Mouse (Mus musculus): ENCODE data around the gene Cdkl3.
"Not testable (repeated sequence)": the region's sequence is repeated elsewhere in the genome, so short reads cannot be mapped to it uniquely, and the experiment has no call there.

Gene Cdkl3

DNA sequence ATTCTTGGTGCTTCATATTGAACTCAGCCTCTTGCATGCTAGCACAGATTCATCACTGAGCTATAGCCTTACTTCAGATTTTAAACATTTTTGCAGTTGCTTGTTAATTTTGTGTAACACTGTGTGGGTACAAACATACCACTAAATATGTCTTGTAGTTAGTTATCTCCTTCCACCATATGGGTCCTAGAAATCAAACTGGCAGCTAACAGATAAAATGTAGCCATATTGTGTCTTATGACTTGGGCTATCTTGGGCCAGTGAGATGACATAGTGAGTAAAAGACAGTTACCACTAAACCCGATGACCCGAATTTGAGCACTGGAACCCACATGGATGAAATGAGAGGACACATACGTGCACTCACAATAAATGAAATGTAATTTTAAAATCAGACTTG, 111.5 kb downstream of the Cdkl3 start:
- in situ Hi-C loops (cut with MboI; ENCODE audit: low sequenced_read_pairs), result no loop called here

DNA sequence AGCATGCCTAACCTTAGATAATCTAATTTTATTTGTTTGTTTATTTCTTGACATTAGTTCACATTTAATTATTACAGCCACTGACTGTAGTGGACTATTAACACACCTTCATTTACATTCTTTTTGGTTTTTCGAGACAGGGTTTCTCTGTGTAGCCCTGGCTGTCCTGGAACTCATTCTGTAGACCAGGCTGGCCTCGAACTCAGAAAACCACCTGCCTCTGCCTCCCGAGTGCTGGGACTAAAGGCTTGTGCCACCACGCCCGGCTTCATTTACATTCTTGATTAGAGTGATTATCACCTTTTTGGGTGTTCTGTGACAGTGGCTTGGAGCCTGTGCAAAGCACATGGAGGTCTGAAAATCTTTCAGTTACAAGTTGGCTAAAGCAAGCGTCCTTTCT, 112.1 kb downstream of the Cdkl3 start:
- in situ Hi-C loops (cut with MboI; ENCODE audit: low sequenced_read_pairs), result not testable (repeated sequence)

DNA sequence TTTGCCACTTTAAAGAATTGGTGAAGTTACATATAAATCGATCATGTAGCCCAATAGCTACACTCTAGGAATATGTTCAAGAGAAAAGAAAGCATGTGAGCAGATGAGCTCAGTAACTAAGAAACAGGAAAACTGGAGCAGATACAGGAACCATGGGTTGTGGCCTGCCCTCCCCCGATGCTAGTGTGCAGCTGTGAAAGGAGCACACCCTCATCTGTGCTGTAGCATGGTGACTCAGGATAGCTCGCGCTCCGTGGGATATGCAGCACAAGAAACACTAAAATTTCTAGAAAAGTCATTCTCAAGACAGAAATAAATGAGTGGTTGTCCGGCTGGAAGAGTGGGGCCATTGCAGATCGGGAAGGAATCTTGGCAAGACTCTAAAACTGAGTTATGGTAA, 113.1 kb downstream of the Cdkl3 start:
- in situ Hi-C loops (cut with MboI; ENCODE audit: low sequenced_read_pairs), result no loop called here

DNA sequence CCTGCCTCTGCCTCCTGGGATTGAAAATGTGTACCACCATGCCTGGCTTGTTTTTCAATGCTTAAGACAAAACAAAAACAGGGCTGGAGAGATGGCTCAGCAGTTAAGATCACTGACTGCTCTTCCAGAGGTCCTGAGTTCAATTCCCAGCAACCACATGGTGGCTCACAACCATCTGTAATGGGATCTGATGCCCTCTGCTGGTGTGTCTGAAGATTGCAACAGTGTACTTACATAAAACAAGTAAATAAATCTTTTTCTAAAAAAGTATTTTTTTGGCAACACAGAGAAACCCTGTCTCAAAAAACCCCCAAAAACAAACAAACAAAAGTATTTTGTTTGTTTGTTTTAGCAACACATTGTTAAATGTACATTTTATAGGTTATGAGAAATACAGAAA, 116.4 kb downstream of the Cdkl3 start:
- in situ Hi-C loops (cut with MboI; ENCODE audit: low sequenced_read_pairs), result not testable (repeated sequence)

DNA sequence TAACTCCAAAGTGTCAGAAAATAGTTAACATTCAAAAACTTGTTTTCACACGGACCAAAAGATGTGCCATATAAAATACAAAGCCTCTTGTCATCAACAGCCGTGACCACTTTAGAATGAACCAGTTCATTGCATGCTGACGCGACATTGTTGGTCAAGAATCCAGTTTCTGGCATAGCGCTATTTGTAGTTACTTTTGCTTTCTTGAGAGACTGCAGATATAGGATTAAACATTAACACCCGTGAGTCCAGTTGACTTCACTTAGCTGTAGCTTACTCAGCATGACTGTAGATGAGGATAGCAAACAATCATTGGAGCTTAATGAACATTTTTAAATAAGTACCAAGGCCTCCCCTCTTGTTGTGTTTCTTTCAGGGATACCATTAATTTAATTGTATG, 118.0 kb downstream of the Cdkl3 start:
- in situ Hi-C loops (cut with MboI; ENCODE audit: low sequenced_read_pairs), result no loop called here

DNA sequence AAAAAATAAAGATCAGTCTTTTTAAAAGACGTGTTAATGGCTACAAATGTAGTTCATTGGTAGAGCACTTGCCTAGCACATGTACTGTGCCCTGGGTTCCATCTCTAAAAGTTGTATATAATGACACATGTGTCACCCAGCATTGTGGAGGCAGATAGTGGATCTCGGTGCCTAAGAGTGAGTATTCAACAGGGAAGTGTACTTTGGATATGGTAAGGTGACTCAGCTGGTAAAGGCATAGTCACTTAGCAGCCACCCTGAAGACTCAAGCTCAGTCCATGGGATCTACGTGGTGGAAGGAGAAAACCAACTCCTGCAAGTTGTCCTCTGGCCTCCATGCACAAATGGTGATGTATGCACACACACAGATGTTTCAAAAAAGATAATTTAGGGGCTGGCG, 120.4 kb downstream of the Cdkl3 start:
- in situ Hi-C loops (cut with MboI; ENCODE audit: low sequenced_read_pairs), result no loop called here

DNA sequence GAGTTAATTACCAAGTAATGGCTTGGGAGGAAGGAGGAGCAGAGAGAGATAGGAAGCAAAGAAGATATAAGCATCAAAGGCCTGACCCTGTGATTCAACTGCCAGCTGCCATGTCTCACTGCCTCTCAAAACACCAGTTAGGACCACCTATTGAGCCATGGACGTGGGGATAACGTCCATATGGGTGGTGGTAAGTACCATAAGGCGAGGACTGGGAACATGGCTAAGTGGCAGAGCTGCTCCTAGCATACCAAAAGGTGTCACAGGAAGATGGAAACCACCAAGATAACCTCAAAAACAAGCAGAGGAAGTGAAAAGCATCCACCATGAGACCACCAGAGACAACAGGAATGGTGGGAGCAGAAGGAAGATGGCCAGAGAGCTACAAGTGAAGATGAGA, 123.1 kb downstream of the Cdkl3 start:
- in situ Hi-C loops (cut with MboI; ENCODE audit: low sequenced_read_pairs), result no loop called here

DNA sequence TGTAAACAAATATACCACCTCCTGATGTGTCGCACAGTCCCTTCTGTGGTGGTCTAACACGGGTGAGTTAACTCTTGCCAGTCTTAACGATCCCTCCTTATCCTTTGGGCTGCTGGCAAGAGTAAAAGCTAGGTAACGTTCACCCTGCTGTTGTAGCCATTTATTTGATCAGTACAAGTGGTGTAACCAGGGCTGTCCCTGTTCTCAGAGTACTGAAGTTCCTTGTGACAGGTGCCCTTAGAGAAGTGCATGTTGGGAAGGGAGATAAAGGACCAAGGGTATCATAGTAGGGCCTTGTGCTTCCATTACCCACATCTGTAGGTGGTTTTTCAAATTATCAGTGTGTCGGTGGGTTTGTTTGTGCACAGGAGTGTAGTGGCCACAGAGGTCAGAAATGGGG, 123.7 kb downstream of the Cdkl3 start:
- in situ Hi-C loops (cut with MboI; ENCODE audit: low sequenced_read_pairs), result no loop called here

DNA sequence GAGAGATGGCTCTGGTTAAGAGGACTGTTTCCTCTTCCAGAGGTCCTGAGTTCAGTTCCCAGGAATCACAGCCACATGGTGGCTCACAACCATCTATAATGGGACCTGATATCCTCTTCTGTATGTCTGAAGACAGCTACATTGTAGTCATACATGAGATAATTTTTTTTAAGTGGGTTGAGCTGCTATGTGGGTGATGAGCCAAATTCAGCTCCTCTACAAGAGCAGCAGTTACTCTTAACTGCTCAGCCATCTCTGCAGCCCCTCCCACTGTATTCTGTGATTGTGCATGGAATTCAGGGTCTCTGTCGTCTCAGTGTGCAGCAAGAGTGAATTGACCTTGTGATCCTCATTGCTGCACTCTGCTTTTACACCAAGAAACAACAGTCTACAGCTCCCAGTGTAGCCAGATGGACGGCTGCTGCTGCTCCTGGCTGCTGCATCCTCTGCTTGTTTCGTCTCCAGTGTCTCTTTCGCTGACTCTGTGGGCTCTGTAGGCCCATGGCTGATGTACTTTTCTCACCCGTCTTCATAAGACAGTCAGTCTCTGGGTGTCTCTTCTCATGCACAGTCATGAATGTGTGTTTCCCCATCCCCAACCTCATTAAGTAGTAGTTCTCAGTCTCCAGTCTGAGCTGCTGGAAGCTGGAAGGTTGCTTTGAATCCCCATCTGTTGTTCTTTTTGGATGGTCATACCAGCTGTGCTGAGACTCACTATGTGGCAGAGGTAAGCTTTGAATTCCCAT, 124.5 kb downstream of the Cdkl3 start:
- in situ Hi-C loops (cut with MboI; ENCODE audit: low sequenced_read_pairs), result no loop called here

DNA sequence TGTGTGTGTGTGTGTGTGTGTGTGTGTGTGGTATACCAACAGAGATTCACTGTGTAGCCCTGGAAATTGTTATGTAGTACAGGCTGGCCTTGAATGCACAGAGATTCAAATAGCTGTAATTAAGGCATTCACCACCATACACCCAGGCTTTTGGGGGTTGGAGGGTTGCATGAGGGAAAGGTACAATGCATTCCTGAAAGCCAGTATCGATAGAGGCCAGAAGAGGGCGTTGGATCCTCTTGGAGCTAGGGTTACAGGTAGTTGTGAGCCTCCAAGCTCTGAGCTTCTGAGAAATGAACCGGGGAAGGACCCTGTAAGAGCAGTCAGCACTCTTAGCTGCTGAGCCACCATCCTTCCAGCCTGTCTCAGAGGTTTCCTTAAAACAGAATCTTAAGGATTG, 125.2 kb downstream of the Cdkl3 start:
- in situ Hi-C loops (cut with MboI; ENCODE audit: low sequenced_read_pairs), result no loop called here

DNA sequence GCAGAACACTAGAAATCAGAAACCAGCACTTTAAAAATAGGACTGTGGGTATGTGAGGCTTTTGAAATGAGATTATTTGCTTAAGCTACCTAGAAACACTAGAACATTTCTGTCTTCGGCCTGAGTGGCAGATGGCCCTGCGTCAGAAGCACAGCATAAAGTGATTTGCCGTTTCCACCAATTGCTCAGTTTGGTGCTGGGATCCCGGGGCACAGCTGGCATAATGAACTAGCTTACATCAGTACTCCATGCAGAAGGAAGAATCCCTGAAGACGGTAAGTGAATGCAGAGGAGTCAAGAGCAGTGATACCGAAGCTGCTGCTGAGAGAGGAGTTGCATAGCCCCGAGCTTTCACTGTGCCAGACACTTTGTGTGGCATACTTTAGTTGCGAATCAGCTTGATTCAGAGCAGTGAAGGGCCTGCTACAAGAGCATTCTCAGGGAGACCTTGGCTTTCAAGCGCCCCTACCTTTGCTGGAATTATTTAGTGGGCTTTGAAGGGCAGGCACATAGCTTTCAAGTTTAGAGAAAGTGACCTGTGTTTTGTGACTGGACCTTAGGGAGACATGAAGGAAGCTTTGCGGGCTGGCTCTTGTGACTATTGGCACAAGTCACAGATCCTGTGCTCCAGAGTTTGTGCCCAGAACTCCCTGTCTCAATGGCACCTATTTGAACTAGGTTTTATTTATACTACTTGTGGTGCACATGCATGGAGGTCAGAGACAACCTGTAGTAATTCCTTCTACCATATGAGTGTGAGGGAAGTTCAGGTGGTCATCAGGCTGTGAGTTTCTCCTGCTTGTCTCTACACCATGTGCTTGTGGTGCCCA, 125.8 kb downstream of the Cdkl3 start:
- in situ Hi-C loops (cut with MboI; ENCODE audit: low sequenced_read_pairs), result no loop called here

DNA sequence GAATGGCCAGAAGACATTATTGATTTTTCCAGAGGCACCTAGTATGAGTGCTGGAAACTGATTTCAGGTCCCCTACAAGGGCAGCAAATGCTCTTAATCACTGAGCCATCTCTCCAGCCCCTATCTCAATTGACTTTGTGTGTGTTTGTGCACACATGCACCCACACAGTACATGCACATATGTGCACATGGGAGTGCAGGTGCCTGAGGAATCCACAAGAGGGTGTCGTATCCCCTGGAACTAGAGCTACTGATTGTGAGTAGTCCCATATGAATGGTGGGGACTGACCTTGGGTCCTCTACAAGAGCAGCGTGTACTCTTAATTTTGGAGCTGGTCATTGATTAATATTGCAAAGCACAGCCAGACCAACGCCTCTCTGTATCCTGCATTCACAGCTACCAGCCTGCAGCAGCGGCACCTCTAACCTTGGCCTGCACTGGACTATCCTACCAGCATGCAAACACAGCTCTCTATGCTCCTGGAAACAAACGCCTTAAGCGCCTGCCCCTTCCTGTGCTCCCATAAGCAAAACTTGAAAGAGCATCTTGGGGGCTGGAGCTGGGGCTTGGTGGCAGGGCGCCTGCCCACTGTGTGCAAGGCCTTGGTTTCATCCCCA, 126.5 kb downstream of the Cdkl3 start:
- in situ Hi-C loops (cut with MboI; ENCODE audit: low sequenced_read_pairs), result no loop called here
